Mouse (Mus musculus) embryonic facial prominence, embryonic 12.5 days (tissue): ENCODE data around the gene Gm49380. TPM values are rescaled to one million over a fixed set of nuclear protein-coding genes. Genes with fewer than 3 reads are reported as not detected.

ENCODE experiments used
- polyA plus RNA-seq: library from polyadenylated mRNA; unstranded; fragments of >200 nt; fragmentation: Nextera tagmentation; extraction: Ambion mirVana; gene quantifications from 2 replicates; pipeline ENCODE4 v1.2.1, GENCODE M21; 2016

The Gm49380 gene
- polyA plus RNA-seq, 1 experiment from 2014 or later, result 0.19 TPM

Other genes with a start within 250 kb of the Gm49380 start
- gene Thy1, start 70.1 kb downstream of the Gm49380 start, polyA plus RNA-seq, result 1.6 and 2.8 TPM in 2 replicates
- gene Usp2, start 46.5 kb downstream of the Gm49380 start, polyA plus RNA-seq, result 8.8 and 10.4 TPM in 2 replicates
- 0.13 and 0.20 TPM in 2 replicates for gene Mfrp, start 11.8 kb downstream of the Gm49380 start, polyA plus RNA-seq
- gene C1qtnf5, start 6.3 kb downstream of the Gm49380 start, polyA plus RNA-seq, result 0.78 and 1.3 TPM in 2 replicates
- 86.7 and 88.8 TPM in 2 replicates for gene Rnf26, start within 50 bp of the Gm49380 start, polyA plus RNA-seq
- gene Mcam, start 21.0 kb upstream of the Gm49380 start, polyA plus RNA-seq, result 22.3 and 24.2 TPM in 2 replicates
- 19.6 and 20.3 TPM in 2 replicates for gene Cbl, start 120.5 kb upstream of the Gm49380 start, polyA plus RNA-seq
- not detected in 2 replicates for gene Ccdc153, start 127.2 kb upstream of the Gm49380 start, polyA plus RNA-seq
- 0.12 TPM in 1 of 2 replicates, not detected in the other for gene Pdzd3, start 138.0 kb upstream of the Gm49380 start, polyA plus RNA-seq
- gene Nlrx1, start 155.1 kb upstream of the Gm49380 start, polyA plus RNA-seq, result 6.2 and 7.1 TPM in 2 replicates
- gene Abcg4, start 175.1 kb upstream of the Gm49380 start, polyA plus RNA-seq, result 5.9 and 6.4 TPM in 2 replicates
- gene Hinfp, start 192.2 kb upstream of the Gm49380 start, polyA plus RNA-seq, result 26.5 and 28.5 TPM in 2 replicates
- gene C2cd2l, start 206.8 kb upstream of the Gm49380 start, polyA plus RNA-seq, result 8.5 and 9.4 TPM in 2 replicates
- gene Dpagt1, start 212.5 kb upstream of the Gm49380 start, polyA plus RNA-seq, result 37.2 and 39.1 TPM in 2 replicates
- gene H2afx, start 221.2 kb upstream of the Gm49380 start, polyA plus RNA-seq, result 399 and 416 TPM in 2 replicates
- 126 TPM in 2 replicates for gene Hmbs, start 230.7 kb upstream of the Gm49380 start, polyA plus RNA-seq
- gene Vps11, start 248.2 kb upstream of the Gm49380 start, polyA plus RNA-seq, result 28.3 and 32.4 TPM in 2 replicates